Mouse (Mus musculus) liver, embryonic 12.5 days (tissue): ENCODE data around the gene Plod1. TPM values are rescaled to one million over a fixed set of nuclear protein-coding genes. Genes with fewer than 3 reads are reported as not detected.

Experiments
- ATAC-seq: fragments of 200-750 bp; cut with Nextera tagmentation; 2 replicates; pipeline ENCODE4 v1.8.0; 2017; ENCODE audit warnings: moderate number of reproducible peaks, mild to moderate bottlenecking, moderate library complexity
- H3K27ac ChIP-seq: fragments of 300-500 bp; sonication (generic); 2 replicates; pipeline ENCODE4 v1.5.1; 2016; ENCODE audit warnings: mild to moderate bottlenecking
- H3K27me3 ChIP-seq: fragments of 300-500 bp; sonication (generic); replicated peaks from 2 replicates; pipeline ENCODE4 v1.6.1; 2016; ENCODE audit warnings: mild to moderate bottlenecking, moderate library complexity
- H3K36me3 ChIP-seq: fragments of 300-500 bp; sonication (generic); 2 replicates; pipeline ENCODE4 v1.6.1; 2016; ENCODE audit warnings: mild to moderate bottlenecking, moderate library complexity
- H3K4me1 ChIP-seq: fragments of 300-500 bp; sonication (generic); 2 replicates; pipeline ENCODE4 v1.6.1; 2016
- H3K4me2 ChIP-seq: fragments of 300-500 bp; sonication (generic); 2 replicates; pipeline ENCODE4 v1.6.1; 2016; ENCODE audit warnings: mild to moderate bottlenecking, moderate library complexity
- H3K4me3 ChIP-seq: fragments of 300-500 bp; sonication (generic); 2 replicates; pipeline ENCODE4 v1.5.1; 2016; ENCODE audit warnings: mild to moderate bottlenecking, moderate library complexity
- H3K9ac ChIP-seq: fragments of 300-500 bp; sonication (generic); 2 replicates; pipeline ENCODE4 v1.6.1; 2016; ENCODE audit warnings: mild to moderate bottlenecking, moderate library complexity
- H3K9me3 ChIP-seq: fragments of 300-500 bp; sonication (generic); replicated peaks from 2 replicates; pipeline ENCODE4 v1.6.1; 2016; ENCODE audit warnings: mild to moderate bottlenecking, moderate library complexity
- WGBS: fragments of 180-500 bp; shearing (Covaris S2); methylation state at CpG from one replicate; pipeline ENCODE4 v1.1.7; 2016; ENCODE audit not compliant: insufficient replicate concordance; 5-methylcytosine and 5-hydroxymethylcytosine counted together
- polyA plus RNA-seq: library from polyadenylated mRNA; unstranded; fragments of >200 nt; fragmentation: Nextera tagmentation; extraction: Ambion mirVana; gene quantifications from 2 replicates; pipeline ENCODE4 v1.2.1, GENCODE M21; 2016

Plod1 gene
- polyA plus RNA-seq, 1 experiment from 2014 or later = 26.4 TPM

GRCm38 (mm10) chr4:147959881-147960831, 23.6 kb upstream of the Plod1 start:
- Histone ChIP-seq H3K27ac (no peak overlapping the region), H3K9ac (no peak overlapping the region), H3K4me2 (no peak overlapping the region), H3K36me3 (no peaks in the 10 kb centered on the region), H3K4me3 (no peak overlapping the region), H3K9me3 (no peaks in the 10 kb centered on the region), H3K4me1 (no peaks in the 10 kb centered on the region), H3K27me3 (peaks cover 11% of the 10 kb centered on the region; the same call in 1 of the 2 replicates)
- ATAC-seq = peak; percentile 57
- WGBS = 28% methylated on average over 6 of the region's 6 CpGs

GRCm38 (mm10) chr4:147957141-147957540, 20.6 kb upstream of the Plod1 start:
- ATAC-seq = no peak
- Histone ChIP-seq H3K36me3 (no peaks in the 10 kb centered on the region), H3K4me1 (no peaks in the 10 kb centered on the region), H3K9me3 (no peaks in the 10 kb centered on the region), H3K9ac (no peak overlapping the region), H3K4me2 (no peak overlapping the region), H3K27ac (no peak overlapping the region), H3K4me3 (no peak overlapping the region), H3K27me3 (peaks cover 5% of the 10 kb centered on the region; the same call in 1 of the 2 replicates)
- WGBS = 39% methylated on average over 11 of the region's 11 CpGs

GRCm38 (mm10) chr4:147953590-147953989, 17.0 kb upstream of the Plod1 start:
- no peak overlapping the region for H3K27ac ChIP-seq
- no peak; the same call in 1 of the 2 replicates for ATAC-seq
- H3K9ac ChIP-seq = no peak overlapping the region
- WGBS = 5% methylated on average over 4 of the region's 4 CpGs
- no peaks in the 10 kb centered on the region for H3K9me3 ChIP-seq
- H3K4me2 ChIP-seq = no peak overlapping the region
- no peaks in the 10 kb centered on the region for H3K4me1 ChIP-seq
- H3K36me3 ChIP-seq = peaks cover 8% of the 10 kb centered on the region
- no peak overlapping the region for H3K4me3 ChIP-seq
- H3K27me3 ChIP-seq = no peaks in the 10 kb centered on the region

- H3K4me1 ChIP-seq = peaks cover 16% of the 10 kb centered on the region
- no peak overlapping the region for H3K27ac ChIP-seq
- peaks cover 66% of the 10 kb centered on the region for H3K36me3 ChIP-seq
- ATAC-seq = no peak
- H3K9ac ChIP-seq = no peak overlapping the region
- no peak overlapping the region for H3K4me2 ChIP-seq
- no peaks in the 10 kb centered on the region for H3K9me3 ChIP-seq
- WGBS = 42% methylated on average over 2 of the region's 2 CpGs
- no peaks in the 10 kb centered on the region for H3K27me3 ChIP-seq
- H3K4me3 ChIP-seq = no peak overlapping the region
These were observed 10.9 kb upstream of the Plod1 start for GRCm38 (mm10) chr4:147947511-147947910.

GRCm38 (mm10) chr4:147943005-147943404, 6.4 kb upstream of the Plod1 start:
- 93% methylated on average over 1 of the region's 1 CpGs for WGBS
- Histone ChIP-seq H3K4me3 (peak overlapping the region; percentile 98; the same call in 1 of the 2 replicates), H3K4me2 (peak overlapping the region; percentile 100), H3K27ac (no peak overlapping the region), H3K27me3 (no peaks in the 10 kb centered on the region), H3K36me3 (peaks cover 58% of the 10 kb centered on the region), H3K9me3 (no peaks in the 10 kb centered on the region), H3K9ac (no peak overlapping the region), H3K4me1 (peaks cover 43% of the 10 kb centered on the region)
- ATAC-seq = no peak

- Histone ChIP-seq H3K27me3 (0 out of 2 replicates have a peak, but pooled peaks cover 5% of the 10 kb centered on the region), H3K4me2 (peak overlapping the region; percentile 100), H3K36me3 (peaks cover 41% of the 10 kb centered on the region), H3K9ac (peak overlapping the region; percentile 96), H3K27ac (peak overlapping the region; percentile 90), H3K4me3 (peak overlapping the region; percentile 98), H3K9me3 (no peaks in the 10 kb centered on the region), H3K4me1 (peaks cover 56% of the 10 kb centered on the region)
- ATAC-seq = peak; percentile 75
- 4% methylated on average over 87 of the region's 88 CpGs for WGBS
These were observed 4.8 kb upstream of the Plod1 start for GRCm38 (mm10) chr4:147941045-147942020.

- H3K27me3 ChIP-seq = 0 out of 2 replicates have a peak, but pooled peaks cover 5% of the 10 kb centered on the region
- no peaks in the 10 kb centered on the region for H3K9me3 ChIP-seq
- H3K36me3 ChIP-seq = peaks cover 34% of the 10 kb centered on the region
- ATAC-seq = peak; percentile 77
- peak within 1 kb of the TSS; percentile 98 for H3K4me3 ChIP-seq
- H3K4me2 ChIP-seq = peak within 1 kb of the TSS; percentile 100
- H3K27ac ChIP-seq = peak within 1 kb of the TSS; percentile 90
- WGBS = under 1% methylated on average over 32 of the region's 35 CpGs
- peaks cover 60% of the 10 kb centered on the region for H3K4me1 ChIP-seq
- peak within 1 kb of the TSS; percentile 96 for H3K9ac ChIP-seq
These were observed 4.0 kb upstream of the Plod1 start, which contains the start of gene 2510039O18Rik for GRCm38 (mm10) chr4:147940576-147941044. 2510039O18Rik (plus strand) TSS chr4:147940895.

- H3K9me3 ChIP-seq = no peaks in the 10 kb centered on the region
- no peak overlapping the region; the same call in 1 of the 2 replicates for H3K27ac ChIP-seq
- 54% methylated on average over 9 of the region's 9 CpGs for WGBS
- H3K4me2 ChIP-seq = peak overlapping the region; percentile 100
- H3K4me3 ChIP-seq = peak overlapping the region; percentile 98; the same call in 1 of the 2 replicates
- no peak overlapping the region for H3K9ac ChIP-seq
- peaks cover 29% of the 10 kb centered on the region for H3K36me3 ChIP-seq
- ATAC-seq = no peak
- 0 out of 2 replicates have a peak, but pooled peaks cover 5% of the 10 kb centered on the region for H3K27me3 ChIP-seq
- peaks cover 65% of the 10 kb centered on the region for H3K4me1 ChIP-seq
These were observed 3.5 kb upstream of the Plod1 start for GRCm38 (mm10) chr4:147940111-147940510.

GRCm38 (mm10) chr4:147938148-147939096, 1.9 kb upstream of the Plod1 start:
- WGBS = 45% methylated on average over 14 of the region's 14 CpGs
- H3K4me3 ChIP-seq = no peak overlapping the region
- ATAC-seq = no peak
- H3K4me1 ChIP-seq = peaks cover 74% of the 10 kb centered on the region
- H3K9ac ChIP-seq = no peak overlapping the region
- no peak overlapping the region for H3K4me2 ChIP-seq
- no peak overlapping the region; the same call in 1 of the 2 replicates for H3K27ac ChIP-seq
- peaks cover 12% of the 10 kb centered on the region for H3K36me3 ChIP-seq
- 0 out of 2 replicates have a peak, but pooled peaks cover 5% of the 10 kb centered on the region for H3K27me3 ChIP-seq
- no peaks in the 10 kb centered on the region for H3K9me3 ChIP-seq

GRCm38 (mm10) chr4:147937486-147937885, 919 bp upstream of the Plod1 start:
- H3K4me1 ChIP-seq = peaks cover 65% of the 10 kb centered on the region
- H3K36me3 ChIP-seq = peaks cover 2% of the 10 kb centered on the region; the same call in 1 of the 2 replicates
- WGBS = 62% methylated on average over 5 of the region's 5 CpGs
- H3K4me3 ChIP-seq = no peak overlapping the region
- no peak overlapping the region for H3K4me2 ChIP-seq
- H3K27me3 ChIP-seq = 0 out of 2 replicates have a peak, but pooled peaks cover 5% of the 10 kb centered on the region
- ATAC-seq = no peak
- no peaks in the 10 kb centered on the region for H3K9me3 ChIP-seq
- no peak overlapping the region for H3K27ac ChIP-seq
- no peak overlapping the region for H3K9ac ChIP-seq
